Mouse (Mus musculus): ENCODE measurements around the gene Gm8232. TPM values are rescaled to one million over a fixed set of nuclear protein-coding genes. Genes with fewer than 3 reads are reported as not detected.
"Not testable (repeated sequence)": the region's sequence is repeated elsewhere in the genome, so short reads cannot be mapped to it uniquely, and the experiment has no call there.

Gm8232 gene
- polyA plus RNA-seq (2014; fragmentation: Nextera tagmentation; extraction: Ambion mirVana) = not detected in 2 replicates

GRCm38 (mm10) chr14:44433335-44433734 lies at the start of gene Gm8232:
Gm8232 (plus strand) TSS chr14:44433635.
- H3K36me3 ChIP-seq (ENCODE audit: control insufficient read depth, insufficient read depth, low read length); DNase-seq (ENCODE audit: low spot score); H3K9ac ChIP-seq (ENCODE audit: low read length); H3K4me1 ChIP-seq (ENCODE audit: control insufficient read depth, insufficient read depth, low read length); H3K27ac ChIP-seq (ENCODE audit: low read depth, low read length); ATAC-seq (ENCODE audit: insufficient read depth, low FRiP score, low TSS enrichment); H3K4me3 ChIP-seq (ENCODE audit: low read depth, low read length); H3K9me3 ChIP-seq (ENCODE audit: control insufficient read depth, low read length); H3K27me3 ChIP-seq (ENCODE audit: control insufficient read depth, insufficient read depth, low read length); H3K4me2 ChIP-seq (ENCODE audit: low read depth): not testable (repeated sequence)
- 92% methylated on average over 3 of the region's 3 CpGs for WGBS

- H3K27ac ChIP-seq (ENCODE audit: low read depth, low read length); H3K4me1 ChIP-seq (ENCODE audit: control insufficient read depth, insufficient read depth, low read length); H3K4me2 ChIP-seq (ENCODE audit: low read depth); DNase-seq (ENCODE audit: low spot score); H3K9me3 ChIP-seq (ENCODE audit: control insufficient read depth, low read length); H3K9ac ChIP-seq (ENCODE audit: low read length); H3K4me3 ChIP-seq (ENCODE audit: low read depth, low read length); H3K27me3 ChIP-seq (ENCODE audit: control insufficient read depth, insufficient read depth, low read length); ATAC-seq (ENCODE audit: insufficient read depth, low FRiP score, low TSS enrichment); H3K36me3 ChIP-seq (ENCODE audit: control insufficient read depth, insufficient read depth, low read length): not testable (repeated sequence)
- WGBS = 82% methylated on average over 3 of the region's 4 CpGs
Measured at GRCm38 (mm10) chr14:44384233-44384632, 49.2 kb upstream of the Gm8232 start.

- WGBS = no CpG with 5 or more reads among the region's 2 CpGs
- H3K9me3 ChIP-seq (ENCODE audit: control insufficient read depth, low read length) = not testable (repeated sequence)
Measured at GRCm38 (mm10) chr14:44410588-44410987, 22.8 kb upstream of the Gm8232 start, which contains the start of gene Gm3371. Gm3371 (minus strand) TSS chr14:44410688.

More at GRCm38 (mm10) chr14:44410588-44410987, 22.8 kb upstream of the Gm8232 start, which contains the start of gene Gm3371:
- not testable (repeated sequence) for H3K9ac ChIP-seq (ENCODE audit: low read length); H3K27me3 ChIP-seq (ENCODE audit: control insufficient read depth, insufficient read depth, low read length); H3K4me1 ChIP-seq (ENCODE audit: control insufficient read depth, insufficient read depth, low read length); H3K4me3 ChIP-seq (ENCODE audit: low read depth, low read length); ATAC-seq (ENCODE audit: insufficient read depth, low FRiP score, low TSS enrichment); H3K27ac ChIP-seq (ENCODE audit: low read depth, low read length); DNase-seq (ENCODE audit: low spot score); H3K4me2 ChIP-seq (ENCODE audit: low read depth); H3K36me3 ChIP-seq (ENCODE audit: control insufficient read depth, insufficient read depth, low read length)

Other genes starting within 250 kb of the Gm8232 start
- gene Gm8212, start 236.0 kb upstream of the Gm8232 start, polyA plus RNA-seq (2014; fragmentation: Nextera tagmentation; extraction: Ambion mirVana) = not detected in 2 replicates
- not detected in 2 replicates for gene 4930503E14Rik, start 220.4 kb upstream of the Gm8232 start, polyA plus RNA-seq (2014; fragmentation: Nextera tagmentation; extraction: Ambion mirVana)
- gene Gm8220, start 148.1 kb upstream of the Gm8232 start, polyA plus RNA-seq (2014; fragmentation: Nextera tagmentation; extraction: Ambion mirVana) = not detected in 2 replicates
- gene Gm5930, start 95.1 kb upstream of the Gm8232 start, polyA plus RNA-seq (2014; fragmentation: Nextera tagmentation; extraction: Ambion mirVana) = not detected in 2 replicates
- not detected in 2 replicates for gene Gm8229, start 68.3 kb upstream of the Gm8232 start, polyA plus RNA-seq (2014; fragmentation: Nextera tagmentation; extraction: Ambion mirVana)
- gene Gm3371, start 22.9 kb upstream of the Gm8232 start, polyA plus RNA-seq (2014; fragmentation: Nextera tagmentation; extraction: Ambion mirVana) = not detected in 2 replicates
- 0.28 TPM in 1 of 2 replicates, not detected in the other for gene BC061237, start 58.8 kb downstream of the Gm8232 start, polyA plus RNA-seq (2014; fragmentation: Nextera tagmentation; extraction: Ambion mirVana)
- gene Gm17093, start 84.6 kb downstream of the Gm8232 start, polyA plus RNA-seq (2014; fragmentation: Nextera tagmentation; extraction: Ambion mirVana) = not detected in 2 replicates
- gene Gm8247, start 149.5 kb downstream of the Gm8232 start, polyA plus RNA-seq (2014; fragmentation: Nextera tagmentation; extraction: Ambion mirVana) = not detected in 2 replicates
- gene Gm5624, start 194.3 kb downstream of the Gm8232 start, polyA plus RNA-seq (2014; fragmentation: Nextera tagmentation; extraction: Ambion mirVana) = not detected in 2 replicates

All from neural tube, embryonic 11.5 days (tissue).